Mouse (Mus musculus): ENCODE measurements around the gene Pla2g2f. TPM values are rescaled to one million over a fixed set of nuclear protein-coding genes. Genes with fewer than 3 reads are reported as not detected.

Pla2g2f gene
- 1 to 10 TPM; 1.5 to 1.6 TPM for total RNA-seq (2021)

DNA sequence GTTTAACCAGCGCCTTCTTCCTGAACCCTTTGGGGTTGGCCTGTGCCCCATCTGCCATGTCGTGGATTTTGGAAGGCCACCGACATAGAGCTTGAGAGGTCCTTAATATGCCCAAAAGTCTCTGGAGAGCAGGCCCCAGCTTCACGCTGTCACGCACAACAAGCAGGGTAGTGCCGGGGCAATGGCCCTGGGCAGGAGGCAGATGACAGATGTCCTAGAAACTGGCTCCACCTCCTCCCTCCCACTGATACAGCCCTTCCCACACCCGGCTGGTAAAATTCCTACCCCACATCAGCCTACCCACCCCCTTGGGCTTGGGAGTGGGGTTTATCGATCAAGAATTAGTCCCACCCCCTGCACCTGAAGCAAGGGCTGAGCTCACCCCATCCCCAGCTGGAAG is at the start of gene Pla2g2f:
TSS of gene Pla2g2f (minus strand) at position 211 of the 400 bp plus-strand sequence.
- no peak for DNase-seq (ENCODE audit: extremely low spot score in 1 of 2, low spot score in 1 of 2)

DNA sequence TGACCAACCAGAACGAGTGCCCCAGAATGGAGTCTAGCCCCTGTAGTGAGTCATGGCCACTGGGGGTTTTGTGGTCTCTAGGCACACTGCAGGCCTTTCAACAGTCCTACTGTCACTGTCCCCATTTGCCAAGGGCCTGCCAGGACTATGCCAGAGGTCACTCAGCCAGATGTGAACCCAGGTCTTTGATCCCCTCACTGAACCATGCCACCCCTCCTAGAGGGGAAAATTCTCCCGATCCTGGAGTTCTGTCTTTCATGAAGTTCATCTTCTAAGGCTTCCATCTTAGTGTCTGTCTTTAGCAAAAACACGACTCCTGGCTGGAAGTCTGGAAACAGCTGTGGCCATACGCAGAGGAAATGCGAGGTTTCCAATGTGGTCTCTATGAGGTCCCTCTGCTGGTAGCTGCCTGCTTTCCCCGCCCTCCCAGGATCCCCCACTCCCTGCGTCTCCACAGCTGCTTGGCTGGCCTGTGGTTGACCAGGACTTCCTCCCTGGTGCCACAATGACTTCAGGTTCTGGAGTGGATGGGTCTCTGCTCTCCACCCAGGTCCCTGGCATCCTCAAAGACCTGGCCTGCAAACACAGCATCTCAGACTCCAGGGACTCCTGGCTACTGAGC is 49.6 kb upstream of the Pla2g2f start:
- DNase-seq (ENCODE audit: extremely low spot score in 1 of 2, low spot score in 1 of 2) = no peak

- DNase-seq (ENCODE audit: extremely low spot score in 1 of 2, low spot score in 1 of 2) = no peak
Observed at GRCm38 (mm10) chr4:138806160-138806559, 48.7 kb upstream of the Pla2g2f start.

DNA sequence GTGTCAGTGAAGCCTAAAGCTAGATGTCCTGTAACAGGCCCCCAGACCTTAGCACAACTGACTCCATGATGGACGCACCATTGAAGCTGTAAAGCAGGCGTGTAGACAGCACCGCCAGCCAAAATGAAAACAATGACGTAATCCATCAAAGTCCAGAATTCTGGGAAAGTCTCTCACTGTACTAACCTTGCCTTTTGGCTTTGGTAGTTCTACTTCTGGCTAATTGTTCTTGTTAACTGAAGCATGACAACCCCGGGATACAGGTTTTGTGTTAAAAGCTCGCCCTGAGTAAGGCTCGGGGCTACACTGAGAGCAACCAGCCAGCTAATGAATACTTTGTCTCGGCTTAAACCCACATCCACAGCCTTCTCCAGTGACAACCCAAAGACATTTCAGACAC is 47.8 kb upstream of the Pla2g2f start:
- no peak for DNase-seq (ENCODE audit: extremely low spot score in 1 of 2, low spot score in 1 of 2)

GRCm38 (mm10) chr4:138802917-138803316 is 45.5 kb upstream of the Pla2g2f start:
- DNase-seq (ENCODE audit: extremely low spot score in 1 of 2, low spot score in 1 of 2) = no peak

DNA sequence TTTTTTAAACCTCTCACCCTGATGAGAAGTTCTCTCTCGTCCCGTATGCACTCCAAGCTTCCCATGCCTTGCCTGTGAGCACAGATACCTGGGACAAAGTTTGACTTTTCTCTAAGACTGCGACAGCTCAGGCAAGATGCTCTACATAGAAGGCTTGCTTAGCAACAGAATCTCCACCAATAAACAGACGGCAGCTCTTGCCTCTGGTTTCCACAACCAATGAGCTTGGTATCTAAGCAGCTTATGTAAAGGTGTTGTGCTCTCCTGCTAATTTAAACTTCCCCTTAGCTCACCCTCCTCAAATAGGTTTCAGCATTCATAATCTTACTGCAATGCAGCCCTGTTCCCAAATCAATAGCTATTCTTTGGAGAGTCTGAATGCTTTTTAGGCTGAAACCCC is 44.2 kb upstream of the Pla2g2f start:
- DNase-seq (ENCODE audit: extremely low spot score in 1 of 2, low spot score in 1 of 2) = no peak

- DNase-seq (ENCODE audit: extremely low spot score in 1 of 2, low spot score in 1 of 2) = no peak
Observed at GRCm38 (mm10) chr4:138800134-138800744, 42.8 kb upstream of the Pla2g2f start.

DNA sequence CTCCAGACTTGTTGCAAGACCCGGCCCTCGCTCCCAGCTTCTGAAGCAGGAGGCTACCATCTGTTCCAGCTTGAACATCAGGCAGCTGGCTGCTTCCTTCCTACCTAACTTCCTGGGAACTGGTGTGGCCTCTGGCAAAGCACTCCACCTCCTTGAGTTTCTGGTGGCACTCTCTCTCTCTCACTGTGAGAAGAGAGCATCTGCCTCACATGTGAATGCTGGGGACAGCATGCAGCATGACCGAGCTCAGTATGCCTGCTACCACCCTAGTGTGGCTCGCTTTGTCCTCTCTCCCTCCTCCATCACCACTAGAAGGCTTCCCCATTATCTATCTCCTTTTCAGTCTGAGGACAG is 39.8 kb upstream of the Pla2g2f start:
- DNase-seq (ENCODE audit: extremely low spot score in 1 of 2, low spot score in 1 of 2) = no peak

GRCm38 (mm10) chr4:138796513-138797216 is 39.2 kb upstream of the Pla2g2f start:
- no peak for DNase-seq (ENCODE audit: extremely low spot score in 1 of 2, low spot score in 1 of 2)

DNA sequence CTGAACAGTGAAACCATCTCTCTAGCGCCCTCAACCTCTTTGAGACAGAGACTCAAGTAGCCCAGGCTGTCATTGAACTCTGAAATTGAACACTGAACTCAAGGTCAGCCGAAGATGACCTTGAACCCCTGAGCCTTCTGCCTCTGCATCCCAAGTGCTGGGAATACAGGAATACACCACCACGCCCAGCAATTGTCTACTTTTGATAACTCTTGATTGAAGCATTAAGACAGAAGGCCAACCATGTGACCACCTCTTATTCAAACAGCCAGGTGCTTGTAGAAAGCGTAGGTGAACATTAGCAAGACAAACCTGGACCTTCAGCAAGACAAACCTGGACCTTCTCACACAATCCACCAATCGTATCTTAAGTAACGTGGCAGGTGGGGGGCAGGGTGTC is 36.9 kb upstream of the Pla2g2f start:
- no peak for DNase-seq (ENCODE audit: extremely low spot score in 1 of 2, low spot score in 1 of 2)

DNA sequence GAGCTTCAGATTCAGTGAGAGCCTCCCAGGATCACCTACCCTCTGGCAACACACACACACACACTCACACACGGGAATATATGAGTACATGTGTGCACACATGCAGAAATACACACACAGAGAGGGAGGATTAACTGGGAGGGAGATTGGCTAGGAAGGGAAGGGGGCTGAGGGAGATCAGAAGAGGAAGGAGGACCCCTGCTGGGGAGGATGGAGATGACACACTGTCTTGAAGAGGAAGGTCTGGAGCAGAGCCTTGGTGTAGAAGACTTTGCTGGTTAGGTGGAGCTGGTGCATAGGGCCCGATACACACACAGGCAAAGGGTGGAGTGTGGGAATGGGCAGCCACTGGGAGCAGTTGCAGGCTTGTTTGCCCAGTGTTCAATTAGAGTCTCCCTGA is 35.9 kb upstream of the Pla2g2f start:
- peak; percentile 44 to 69 for DNase-seq (ENCODE audit: extremely low spot score in 1 of 2, low spot score in 1 of 2)

- DNase-seq (ENCODE audit: extremely low spot score in 1 of 2, low spot score in 1 of 2) = no peak
Observed at GRCm38 (mm10) chr4:138792599-138792998, 35.2 kb upstream of the Pla2g2f start.

- DNase-seq (ENCODE audit: extremely low spot score in 1 of 2, low spot score in 1 of 2) = no peak
Observed at GRCm38 (mm10) chr4:138791452-138791851, 34.0 kb upstream of the Pla2g2f start.

DNA sequence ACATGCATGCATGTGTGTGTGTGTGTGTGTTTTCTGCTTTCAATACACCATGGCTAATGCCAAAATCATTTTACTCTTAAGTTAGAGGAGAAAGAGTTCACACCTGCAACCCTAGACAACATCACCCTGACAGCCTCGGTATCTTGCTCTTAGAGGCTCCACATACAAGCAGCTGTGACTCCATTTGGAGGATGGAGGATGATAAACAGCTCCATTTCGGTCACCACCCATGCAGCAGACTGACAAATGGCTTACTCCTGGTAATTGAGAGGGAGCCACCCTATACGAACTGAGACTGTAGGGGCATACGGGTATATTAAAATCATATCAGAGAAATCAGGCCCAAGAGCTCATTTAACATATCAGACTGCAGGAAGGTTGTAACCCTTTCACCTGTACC is 31.0 kb upstream of the Pla2g2f start:
- no peak for DNase-seq (ENCODE audit: extremely low spot score in 1 of 2, low spot score in 1 of 2)

GRCm38 (mm10) chr4:138786141-138786540 is 28.7 kb upstream of the Pla2g2f start:
- DNase-seq (ENCODE audit: extremely low spot score in 1 of 2, low spot score in 1 of 2) = no peak

DNA sequence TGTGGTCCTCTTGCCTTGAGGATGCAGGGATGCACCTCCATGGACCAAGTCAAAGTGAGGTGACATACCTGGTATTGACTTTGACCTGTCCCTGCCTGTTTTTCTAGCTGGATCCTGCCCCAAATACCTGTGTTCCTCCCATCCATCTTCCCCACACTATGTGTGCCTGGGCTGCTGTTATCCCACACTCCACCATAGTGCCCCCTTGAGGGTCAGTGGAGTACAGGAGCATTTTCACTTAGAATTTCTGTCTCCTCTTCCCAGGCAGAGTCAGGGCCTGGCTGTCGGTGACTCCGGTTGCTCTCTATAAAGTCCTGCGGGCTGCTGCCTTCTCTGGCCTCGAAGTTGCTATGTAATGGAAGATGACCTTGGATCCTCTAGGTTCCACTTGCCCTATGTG is 28.3 kb upstream of the Pla2g2f start:
- no peak for DNase-seq (ENCODE audit: extremely low spot score in 1 of 2, low spot score in 1 of 2)

DNA sequence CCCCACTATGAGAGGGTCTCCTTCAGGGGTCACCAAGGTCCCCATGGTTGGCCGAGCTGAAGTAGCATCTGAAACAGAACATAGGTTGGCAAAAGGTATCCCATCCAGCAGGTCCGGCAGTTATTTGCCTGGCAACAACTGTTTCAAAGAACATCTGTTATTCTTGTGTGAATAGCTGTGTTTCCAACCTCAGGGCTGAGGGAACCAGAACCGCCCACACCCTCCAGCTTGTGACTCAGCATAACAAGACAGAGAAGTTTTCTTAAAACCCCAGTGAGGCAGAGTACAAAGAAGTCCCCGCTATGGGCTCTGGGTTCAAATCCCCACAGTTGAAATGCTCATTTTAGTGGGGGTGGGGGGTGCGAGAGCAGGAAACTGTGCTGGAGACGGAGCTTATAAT is 24.7 kb upstream of the Pla2g2f start:
- DNase-seq (ENCODE audit: extremely low spot score in 1 of 2, low spot score in 1 of 2) = peak in 1 of 2 experiments; percentile 22

DNA sequence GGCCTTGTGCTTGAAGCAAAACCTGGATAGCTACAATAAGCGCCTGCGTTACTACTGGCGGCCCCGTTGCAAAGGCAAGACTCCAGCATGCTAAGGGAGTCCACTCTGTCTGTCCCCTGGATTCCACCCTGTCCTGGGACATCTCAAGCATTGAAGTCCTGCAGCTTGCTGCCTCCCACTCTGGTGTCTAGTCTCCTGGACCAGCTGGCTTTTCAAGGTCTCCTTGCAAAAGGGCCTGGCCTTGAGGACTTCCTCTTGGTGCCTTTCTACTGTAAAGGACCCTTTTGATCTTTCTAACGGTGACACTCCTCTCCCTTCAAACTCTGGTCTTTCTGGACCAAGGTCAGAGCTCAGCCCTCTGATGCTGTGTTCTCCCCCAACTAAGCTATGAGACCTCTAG is 22.9 kb upstream of the Pla2g2f start:
- no peak for DNase-seq (ENCODE audit: extremely low spot score in 1 of 2, low spot score in 1 of 2)

GRCm38 (mm10) chr4:138777417-138778407 is 20.3 kb upstream of the Pla2g2f start:
- DNase-seq (ENCODE audit: extremely low spot score in 1 of 2, low spot score in 1 of 2) = no peak

GRCm38 (mm10) chr4:138775435-138775834 is 18.0 kb upstream of the Pla2g2f start, which contains the start of gene Pla2g2d:
Gene Pla2g2d (plus strand): TSS chr4:138775735.
- no peak for DNase-seq (ENCODE audit: extremely low spot score in 1 of 2, low spot score in 1 of 2)

DNA sequence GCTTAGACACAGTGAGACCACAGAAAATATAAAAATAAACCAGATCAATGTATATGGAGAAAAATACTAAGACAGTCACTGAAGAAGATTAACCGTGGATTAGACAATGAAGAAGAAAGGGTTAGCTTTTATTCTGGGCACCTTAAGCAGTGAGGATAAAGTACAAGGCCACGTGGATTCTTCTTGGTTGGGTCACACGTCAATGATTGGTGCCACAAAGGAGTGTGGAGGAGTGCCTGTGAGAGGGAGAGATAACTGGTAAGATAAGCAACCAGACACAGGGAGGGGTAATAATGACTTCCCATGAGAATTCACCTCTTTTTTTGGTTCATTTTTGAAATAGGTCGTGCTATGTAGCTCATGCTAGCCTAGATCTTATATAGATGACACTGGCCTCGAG is 15.0 kb upstream of the Pla2g2f start:
- no peak for DNase-seq (ENCODE audit: extremely low spot score in 1 of 2, low spot score in 1 of 2)
